In the genomic region with DNA sequence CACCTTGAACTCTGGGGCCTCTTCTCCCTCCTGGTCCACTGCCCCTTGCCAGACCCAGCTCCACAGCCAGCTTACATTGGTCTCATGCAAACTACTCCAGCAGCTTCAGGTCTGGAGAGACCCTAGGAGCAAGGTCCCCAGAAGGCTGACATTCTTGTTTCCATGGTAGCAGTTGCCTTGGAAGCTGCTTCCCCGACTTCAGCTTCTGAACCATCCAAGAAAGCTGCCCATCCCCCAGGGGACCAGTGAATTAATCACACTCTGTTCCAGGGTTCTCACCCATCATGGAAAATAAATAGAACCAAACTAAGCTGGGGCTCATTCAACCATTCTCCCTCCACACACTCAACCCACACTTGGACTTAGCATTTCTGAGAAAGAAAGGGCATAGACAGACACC, we compare ENCODE assay signal across 10 mouse cellular contexts. TPM values are rescaled to one million over a fixed set of nuclear protein-coding genes. Genes with fewer than 3 reads are reported as not detected.
A peak's percentile ranks its signal among the peaks of the same experiment; 100 is the strongest.
DNase-seq lines count a peak whose midpoint lies in the region; ATAC-seq lines count a peak whose summit lies in the region.
"Had no signal": no experiment of that assay in that cellular context is flagged by ENCODE, and none has a peak within 500 bp of the region (broad histone marks: within the 10 kb centered on the region; RNA-seq: fewer than 3 reads in every experiment).

No protein-coding gene starts in this region.

- 0 out of 2 replicates have a peak, but pooled peaks have one; percentile 10 for ATAC-seq in embryonic facial prominence, embryonic 14.5 days (ENCODE audit: low read depth)

- intact Hi-C loops in left cerebral cortex, postnatal 14 days (cut with DNase I) = no loop called here

- no peak overlapping the region for H3K4me3 ChIP-seq in embryonic facial prominence, embryonic 14.5 days (ENCODE audit: low read depth, low read length)
- no peak overlapping the region for H3K4me3 ChIP-seq in embryonic facial prominence, embryonic 10.5 days
- peak overlapping the region; percentile 16 for H3K4me3 ChIP-seq in hindbrain, embryonic 10.5 days
- H3K4me3 ChIP-seq: liver, embryonic 15.5 days had no signal

- no peaks in the 10 kb centered on the region for H3K27me3 ChIP-seq in embryonic facial prominence, embryonic 14.5 days (replicated peaks; ENCODE audit: control insufficient read depth, insufficient read depth, low read length)
- H3K27me3 ChIP-seq in embryonic facial prominence, embryonic 10.5 days (replicated peaks; ENCODE audit: low read depth, poor library complexity, severe bottlenecking) = peaks cover 40% of the 10 kb centered on the region
- H3K27me3 ChIP-seq in hindbrain, embryonic 10.5 days (ENCODE audit: insufficient read depth, poor library complexity, severe bottlenecking) = peaks cover 15% of the 10 kb centered on the region; the same call in 1 of the 2 replicates

- no peaks in the 10 kb centered on the region for H3K36me3 ChIP-seq in embryonic facial prominence, embryonic 14.5 days (ENCODE audit: control insufficient read depth, insufficient read depth, low read length)
- peaks cover 5% of the 10 kb centered on the region; the same call in 1 of the 2 replicates for H3K36me3 ChIP-seq in embryonic facial prominence, embryonic 10.5 days (replicated peaks)
- H3K36me3 ChIP-seq in hindbrain, embryonic 10.5 days = peaks cover 6% of the 10 kb centered on the region

- no peak overlapping the region for H3K9ac ChIP-seq in embryonic facial prominence, embryonic 14.5 days (ENCODE audit: low read depth, low read length)
- H3K9ac ChIP-seq: liver, embryonic 15.5 days had no signal

- WGBS in embryonic facial prominence, embryonic 14.5 days = 7% methylated on average over 1 of the region's 1 CpGs
- whole genome bisulfite sequencing in embryonic facial prominence, embryonic 10.5 days = 10% methylated on average over 1 of the region's 1 CpGs
- 10% methylated on average over 1 of the region's 1 CpGs for WGBS in hindbrain, embryonic 10.5 days

- H3K4me1 ChIP-seq in embryonic facial prominence, embryonic 14.5 days (ENCODE audit: control insufficient read depth, insufficient read depth, low read length) = no peaks in the 10 kb centered on the region; the same call in 1 of the 2 replicates
- peaks cover 49% of the 10 kb centered on the region for H3K4me1 ChIP-seq in embryonic facial prominence, embryonic 10.5 days
- peaks cover 76% of the 10 kb centered on the region for H3K4me1 ChIP-seq in hindbrain, embryonic 10.5 days (replicated peaks)
- H3K4me1 ChIP-seq: liver, embryonic 15.5 days had no signal

- H3K9me3 ChIP-seq in embryonic facial prominence, embryonic 14.5 days (ENCODE audit: control insufficient read depth, low read length) = no peaks in the 10 kb centered on the region
- no peaks in the 10 kb centered on the region for H3K9me3 ChIP-seq in embryonic facial prominence, embryonic 10.5 days
- H3K9me3 ChIP-seq in hindbrain, embryonic 10.5 days = no peaks in the 10 kb centered on the region
- H3K9me3 ChIP-seq: liver, embryonic 15.5 days had no signal

- no peak overlapping the region for H3K4me2 ChIP-seq in embryonic facial prominence, embryonic 14.5 days (ENCODE audit: low read depth, low read length)
- H3K4me2 ChIP-seq: liver, embryonic 15.5 days had no signal

- peak; percentile 38 for DNase-seq in embryonic facial prominence, embryonic 14.5 days (ENCODE audit: low spot score)
- no peak for DNase-seq in embryonic facial prominence, embryonic 10.5 days (ENCODE audit: low spot score)
- DNase-seq in hindbrain, embryonic 10.5 days (ENCODE audit: low spot score) = peak; percentile 75
- peak; percentile 58 to 76 for DNase-seq in left cerebral cortex, postnatal 14 days (ENCODE audit: low spot score in 2 of 2)
- DNase-seq in retina, embryonic 14.5 days (ENCODE audit: low spot score) = peak; percentile 71
- no peak for DNase-seq in kidney, adult 8-10 months
- no peak for DNase-seq in spleen, postnatal 14 days (ENCODE audit: low spot score in 2 of 2)
- DNase-seq in heart, adult 18-20 months = no peak
- DNase-seq: heart, postnatal 10 days had no signal

- no peak overlapping the region for H3K27ac ChIP-seq in embryonic facial prominence, embryonic 14.5 days (replicated peaks; ENCODE audit: low read depth, low read length)
- no peak overlapping the region for H3K27ac ChIP-seq in embryonic facial prominence, embryonic 10.5 days (replicated peaks)
- H3K27ac ChIP-seq in hindbrain, embryonic 10.5 days = peak overlapping the region; percentile 80
- H3K27ac ChIP-seq: liver, embryonic 15.5 days had no signal

RNA-seq across cellular contexts. Expression of a gene that starts 3.0 kb away (rescaled TPM):
- polyA plus RNA-seq in embryonic facial prominence, embryonic 14.5 days (2014; fragmentation: Nextera tagmentation; extraction: Ambion mirVana) = 0.31 TPM in 1 of 2 replicates, not detected in the other
- not detected in 2 replicates for polyA plus RNA-seq in embryonic facial prominence, embryonic 10.5 days (2016; fragmentation: Nextera tagmentation; extraction: Ambion mirVana)
- not detected in 2 replicates for polyA plus RNA-seq in hindbrain, embryonic 10.5 days (2016; fragmentation: Nextera tagmentation; extraction: Ambion mirVana)
- under 1 TPM; 0.17 to 0.64 TPM for total RNA-seq in left cerebral cortex, postnatal 14 days (2021)
- total RNA-seq in heart, adult 18-20 months (2021) = not detected
- total RNA-seq: heart, postnatal 10 days had no signal
- polyA plus RNA-seq: liver, embryonic 15.5 days had no signal

RNA-seq across cellular contexts. Expression of a gene that starts 9.3 kb away (rescaled TPM):
- 0.10 and 0.29 TPM in 2 replicates for polyA plus RNA-seq in embryonic facial prominence, embryonic 14.5 days (2014; fragmentation: Nextera tagmentation; extraction: Ambion mirVana)
- polyA plus RNA-seq in embryonic facial prominence, embryonic 10.5 days (2016; fragmentation: Nextera tagmentation; extraction: Ambion mirVana) = 0.09 TPM in 1 of 2 replicates, not detected in the other
- polyA plus RNA-seq in hindbrain, embryonic 10.5 days (2016; fragmentation: Nextera tagmentation; extraction: Ambion mirVana) = 0.10 TPM in 1 of 2 replicates, not detected in the other
- total RNA-seq in left cerebral cortex, postnatal 14 days (2021) = under 1 TPM in 1 of 2 experiments, not detected in 1; 0.21 TPM
- not detected for total RNA-seq in heart, adult 18-20 months (2021)
- total RNA-seq: heart, postnatal 10 days had no signal
- polyA plus RNA-seq: liver, embryonic 15.5 days had no signal

RNA-seq across cellular contexts. Expression of a gene that starts 42.2 kb away (rescaled TPM):
- polyA plus RNA-seq in embryonic facial prominence, embryonic 14.5 days (2014; fragmentation: Nextera tagmentation; extraction: Ambion mirVana) = 24.1 and 25.3 TPM in 2 replicates
- polyA plus RNA-seq in embryonic facial prominence, embryonic 10.5 days (2016; fragmentation: Nextera tagmentation; extraction: Ambion mirVana) = 23.0 and 23.6 TPM in 2 replicates
- 26.0 and 30.7 TPM in 2 replicates for polyA plus RNA-seq in hindbrain, embryonic 10.5 days (2016; fragmentation: Nextera tagmentation; extraction: Ambion mirVana)
- total RNA-seq in left cerebral cortex, postnatal 14 days (2021) = 10 to 100 TPM; 40.0 to 45.7 TPM
- 10 to 100 TPM; 20.6 to 22.0 TPM for total RNA-seq in heart, adult 18-20 months (2021)

RNA-seq across cellular contexts. Expression of a gene that starts 53.3 kb away (rescaled TPM):
- 8.3 and 11.6 TPM in 2 replicates for polyA plus RNA-seq in embryonic facial prominence, embryonic 14.5 days (2014; fragmentation: Nextera tagmentation; extraction: Ambion mirVana)
- polyA plus RNA-seq in embryonic facial prominence, embryonic 10.5 days (2016; fragmentation: Nextera tagmentation; extraction: Ambion mirVana) = 2.8 and 3.5 TPM in 2 replicates
- polyA plus RNA-seq in hindbrain, embryonic 10.5 days (2016; fragmentation: Nextera tagmentation; extraction: Ambion mirVana) = 3.8 and 6.2 TPM in 2 replicates
- total RNA-seq in left cerebral cortex, postnatal 14 days (2021) = 1 to 10 TPM; 3.1 TPM
- 1 to 10 TPM; 5.0 to 5.3 TPM for total RNA-seq in heart, adult 18-20 months (2021)

RNA-seq across cellular contexts. Expression of a gene that starts 58.5 kb away (rescaled TPM):
- 0.26 and 0.58 TPM in 2 replicates for polyA plus RNA-seq in embryonic facial prominence, embryonic 14.5 days (2014; fragmentation: Nextera tagmentation; extraction: Ambion mirVana)
- 1.7 and 2.5 TPM in 2 replicates for polyA plus RNA-seq in embryonic facial prominence, embryonic 10.5 days (2016; fragmentation: Nextera tagmentation; extraction: Ambion mirVana)
- 3.2 and 4.0 TPM in 2 replicates for polyA plus RNA-seq in hindbrain, embryonic 10.5 days (2016; fragmentation: Nextera tagmentation; extraction: Ambion mirVana)
- total RNA-seq in left cerebral cortex, postnatal 14 days (2021) = under 1 TPM in 1 of 2 experiments, not detected in 1; 0.18 TPM
- total RNA-seq in heart, adult 18-20 months (2021) = not detected
- total RNA-seq: heart, postnatal 10 days had no signal
- polyA plus RNA-seq: liver, embryonic 15.5 days had no signal

Comparison
In these comparisons a context has a peak if more than half of its experiments do, and no peak if none do; other contexts are left out.
1. DNase-seq: peak in embryonic facial prominence, embryonic 14.5 days (single experiment), hindbrain, embryonic 10.5 days (single experiment), left cerebral cortex, postnatal 14 days (2 of 2) and retina, embryonic 14.5 days (single experiment); none in embryonic facial prominence, embryonic 10.5 days (single experiment), kidney, adult 8-10 months (0 of 2), spleen, postnatal 14 days (0 of 2) and heart, adult 18-20 months (0 of 2).